Mouse (Mus musculus) retina, embryonic 14.5 days (tissue): ENCODE results near the gene Acy3.
"Not testable (repeated sequence)": the region's sequence is repeated elsewhere in the genome, so short reads cannot be mapped to it uniquely, and the experiment has no call there.

Experiments used
- DNase-seq: peaks from one replicate; pipeline ENCODE4 v3.0.0-alpha.2; 2015; ENCODE audit warnings: low spot score

Acy3 gene

GRCm38 (mm10) chr19:3986334-3986733 is at the start of gene Acy3:
Gene Acy3, plus strand, starts transcription at chr19:3986570.
- peak; percentile 54 for DNase-seq

GRCm38 (mm10) chr19:3942315-3942714 is 44.1 kb upstream of the Acy3 start:
- DNase-seq: no peak

GRCm38 (mm10) chr19:3942986-3943735 is 43.2 kb upstream of the Acy3 start:
- DNase-seq: no peak

- DNase-seq: no peak
Measured at GRCm38 (mm10) chr19:3945872-3946564, 40.4 kb upstream of the Acy3 start.

DNA sequence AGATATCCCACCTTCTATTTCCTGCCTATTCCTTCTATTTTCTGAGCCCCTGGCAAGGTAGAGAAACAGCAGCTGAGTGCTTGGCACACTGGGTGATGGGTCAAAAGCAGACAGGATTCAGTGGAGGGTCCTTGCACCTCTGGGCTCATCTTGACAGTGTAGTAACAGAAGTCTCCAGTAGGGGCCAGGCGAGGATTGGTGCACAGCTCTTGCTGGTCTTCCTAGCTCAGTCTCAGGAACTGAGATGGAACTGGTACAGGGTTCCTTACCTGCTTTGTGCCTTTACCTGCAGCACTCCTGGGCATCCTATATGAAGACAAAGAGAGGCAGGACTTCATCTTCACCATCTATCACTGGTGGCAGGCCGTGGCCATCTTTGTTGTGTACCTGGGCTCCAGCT is 39.7 kb upstream of the Acy3 start:
- peak; percentile 89 for DNase-seq

DNA sequence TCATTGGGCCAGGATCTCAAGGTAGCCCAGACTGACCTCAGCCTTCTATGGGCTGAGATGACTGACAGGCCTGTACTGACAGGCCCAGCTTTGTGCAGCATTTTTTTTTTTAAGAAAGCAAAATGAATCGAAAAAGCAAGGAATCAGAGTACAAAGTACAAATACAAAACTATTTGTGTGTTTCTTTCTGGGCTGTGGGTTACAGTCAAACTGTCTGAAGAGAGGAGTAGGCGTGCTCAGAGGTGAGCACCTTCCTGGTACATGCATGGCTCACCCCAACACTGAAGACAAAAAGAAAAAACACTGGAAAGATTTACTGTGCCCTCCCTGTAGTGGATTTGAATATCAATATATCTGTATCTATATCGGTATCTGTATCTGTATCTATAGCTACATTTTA is 38.6 kb upstream of the Acy3 start:
- DNase-seq: no peak

GRCm38 (mm10) chr19:3948546-3948945 is 37.8 kb upstream of the Acy3 start:
- DNase-seq: no peak

DNA sequence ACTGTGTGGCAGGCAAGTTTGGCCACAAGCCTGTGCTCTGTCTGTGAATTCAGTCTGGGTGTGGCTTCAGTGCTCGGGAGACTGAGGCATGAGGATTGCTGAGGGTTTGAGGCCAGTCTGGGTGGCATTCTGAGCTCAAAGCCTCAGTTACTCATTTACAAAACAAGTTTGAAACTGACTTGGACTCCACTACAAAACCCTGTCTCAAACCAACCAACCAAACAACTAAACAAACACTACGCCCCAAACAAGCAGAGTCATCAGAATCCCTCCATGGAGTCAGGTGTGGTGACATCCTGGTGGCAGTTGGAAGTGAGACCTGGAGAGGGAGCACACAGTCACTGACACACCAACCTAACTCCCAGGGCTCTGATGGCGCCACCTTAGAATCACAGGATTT is 36.0 kb upstream of the Acy3 start:
- no peak for DNase-seq

GRCm38 (mm10) chr19:3951461-3951860 is 34.9 kb upstream of the Acy3 start:
- no peak for DNase-seq

DNA sequence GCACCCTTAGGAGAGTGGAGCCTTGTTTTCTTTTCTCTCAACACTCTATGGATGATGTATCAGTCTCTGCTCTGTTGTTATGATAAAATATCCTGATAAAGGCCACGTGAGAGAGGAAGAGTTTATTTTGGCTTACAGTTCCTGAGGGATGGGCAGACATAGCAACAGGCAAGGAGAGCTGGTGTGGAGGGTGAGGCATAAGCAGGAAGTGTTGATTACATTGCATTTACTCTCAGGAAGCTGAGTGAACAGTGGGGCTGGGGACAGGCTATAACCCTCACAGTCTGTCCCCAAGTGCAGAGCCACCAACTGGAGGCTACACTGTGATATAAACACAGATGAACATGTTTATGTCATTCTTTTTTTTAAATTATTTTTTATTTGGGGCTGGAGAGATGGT is 34.3 kb upstream of the Acy3 start:
- no peak for DNase-seq

DNA sequence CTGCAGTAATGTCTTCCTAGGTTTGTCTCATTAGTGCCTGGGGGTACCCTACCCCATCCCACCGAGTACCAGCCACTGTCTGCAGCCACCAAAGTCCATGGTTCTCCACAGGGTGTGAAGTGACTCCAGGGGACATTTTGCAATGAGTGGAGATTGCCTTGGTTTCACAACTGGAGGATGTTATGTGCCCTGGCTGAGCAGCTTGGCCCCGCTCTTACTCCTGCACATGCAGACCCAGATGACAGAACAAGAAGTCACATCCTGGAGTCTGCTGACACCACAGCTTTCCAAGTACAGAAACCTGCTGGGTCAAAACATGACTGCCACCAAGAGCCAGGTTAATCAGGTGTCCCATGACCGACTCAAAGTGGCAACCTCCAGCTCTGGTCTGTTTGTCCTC is 31.3 kb upstream of the Acy3 start:
- no peak for DNase-seq

DNA sequence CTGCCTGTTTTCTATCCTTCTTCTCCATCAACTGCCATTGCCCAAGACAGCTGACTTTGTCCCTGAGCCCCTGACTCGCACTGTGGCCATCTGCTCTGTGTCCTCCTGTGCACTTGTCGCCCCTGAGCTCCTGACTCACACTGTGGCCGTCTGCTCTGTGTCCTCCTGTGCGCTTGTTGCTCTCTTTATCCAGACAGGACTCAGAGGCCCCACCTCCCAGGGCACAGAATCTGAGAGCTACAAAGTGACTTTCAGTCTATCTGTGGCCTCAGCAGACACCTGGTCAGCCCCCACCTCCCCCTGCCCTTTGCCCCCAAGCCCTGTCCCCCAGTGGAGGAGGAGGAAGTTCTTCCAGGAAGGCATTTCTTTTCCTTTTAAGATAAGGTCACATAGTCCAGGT is 30.6 kb upstream of the Acy3 start:
- DNase-seq: no peak

DNA sequence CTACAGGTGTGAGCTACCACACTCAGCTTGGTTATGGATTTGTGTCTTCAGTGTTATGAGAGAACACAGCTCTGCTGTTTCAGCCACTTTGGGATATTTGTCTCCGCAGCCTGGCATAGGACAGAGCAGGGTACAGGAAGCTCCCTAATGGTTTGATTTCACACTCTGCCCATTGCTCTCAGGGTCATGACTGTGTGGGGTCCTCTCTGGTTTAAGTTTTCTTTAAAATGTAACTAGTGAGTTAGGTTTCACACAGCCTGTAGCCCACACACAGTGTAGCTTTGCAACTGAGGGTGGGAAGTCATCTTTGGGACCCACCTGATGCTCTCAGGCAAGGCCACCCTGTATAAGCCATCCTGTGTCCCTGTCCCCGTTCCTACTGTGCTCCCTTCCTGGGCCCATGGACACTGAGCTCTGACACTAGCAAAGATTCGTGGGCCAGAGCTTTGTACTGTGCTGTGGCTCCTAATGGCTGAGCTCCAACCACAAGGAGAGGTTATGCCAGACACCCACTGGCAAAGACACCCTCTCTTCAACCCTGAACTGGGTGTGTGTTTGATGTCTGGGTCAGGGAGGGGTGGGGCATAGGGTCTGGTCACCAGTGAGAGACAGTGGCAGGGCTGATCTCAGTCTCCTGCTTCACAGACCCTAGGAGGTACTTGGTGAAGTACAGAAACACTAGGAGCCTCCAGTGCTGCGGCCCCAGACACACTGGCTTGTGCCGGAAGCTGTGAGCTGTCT is 28.9 kb upstream of the Acy3 start:
- DNase-seq: not testable (repeated sequence)

DNA sequence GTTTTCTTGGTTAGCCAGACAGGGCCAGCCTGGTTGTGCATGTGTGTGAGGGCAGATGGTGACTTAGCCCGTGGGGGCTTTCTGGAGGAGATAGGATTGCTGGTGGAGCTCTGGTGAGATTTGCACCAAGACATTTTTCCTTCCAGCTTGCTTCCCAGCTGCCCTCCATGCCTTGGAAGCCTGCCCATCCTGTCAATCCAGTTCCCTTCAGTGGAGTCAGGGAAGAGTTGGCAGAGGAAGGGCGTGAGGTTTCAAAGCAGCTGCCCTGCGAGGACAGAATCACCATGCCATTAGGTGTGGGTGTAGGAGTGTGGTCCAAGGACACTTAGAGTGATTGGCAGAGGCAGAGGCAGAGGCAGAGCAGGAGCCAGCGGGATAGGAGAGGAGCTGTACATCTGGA is 27.9 kb upstream of the Acy3 start, which contains the start of gene Aldh3b3:
Gene Aldh3b3 (plus strand): TSS at position 176 of the 400 bp plus-strand sequence.
- DNase-seq: no peak

DNA sequence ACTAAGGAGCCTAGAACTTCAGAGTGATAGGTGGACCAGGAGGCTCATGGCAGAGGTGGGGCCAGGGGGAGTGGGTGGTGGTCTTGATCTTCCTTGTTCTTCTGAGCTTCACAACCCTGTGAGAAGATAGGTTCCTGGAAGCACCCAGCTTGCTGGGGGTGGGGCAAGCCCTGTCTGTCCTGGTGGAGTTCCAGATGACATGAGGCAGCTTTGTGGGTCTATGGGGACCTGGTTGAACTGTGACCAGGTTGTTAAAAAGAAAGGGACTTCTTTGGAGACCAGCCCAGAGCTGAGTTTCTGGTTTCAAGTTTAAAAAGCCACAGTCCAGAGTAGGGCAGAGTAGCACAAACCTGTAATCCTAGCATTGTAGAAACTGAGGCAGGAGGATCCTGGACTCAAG is 27.3 kb upstream of the Acy3 start:
- no peak for DNase-seq

- no peak for DNase-seq
Measured at GRCm38 (mm10) chr19:3960211-3960610, 26.2 kb upstream of the Acy3 start.

- DNase-seq: not testable (repeated sequence)
Measured at GRCm38 (mm10) chr19:3961805-3962204, 24.6 kb upstream of the Acy3 start.

GRCm38 (mm10) chr19:3962469-3962868 is 23.9 kb upstream of the Acy3 start:
- peak; percentile 48 for DNase-seq

DNA sequence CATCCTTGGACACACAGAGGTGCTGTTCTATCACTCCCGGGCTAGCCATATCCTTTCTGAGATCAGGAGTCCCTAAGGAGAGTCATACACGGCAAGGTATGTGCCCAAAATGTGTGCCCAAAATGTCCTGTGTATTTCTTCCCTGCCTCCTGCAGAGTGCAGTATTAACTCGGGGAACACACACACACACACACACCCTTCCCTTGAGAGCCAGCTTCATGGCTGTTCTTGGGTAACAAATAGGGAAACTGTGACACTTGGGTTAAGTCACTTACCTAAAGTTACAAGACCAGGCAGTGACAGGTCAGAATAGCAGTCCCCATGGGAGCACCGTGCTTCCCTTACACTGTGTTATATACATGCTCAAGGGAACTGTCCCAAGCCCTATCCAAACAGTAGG is 22.3 kb upstream of the Acy3 start:
- DNase-seq: no peak

GRCm38 (mm10) chr19:3966330-3967075 is 19.9 kb upstream of the Acy3 start:
- DNase-seq: peak; percentile 54

DNA sequence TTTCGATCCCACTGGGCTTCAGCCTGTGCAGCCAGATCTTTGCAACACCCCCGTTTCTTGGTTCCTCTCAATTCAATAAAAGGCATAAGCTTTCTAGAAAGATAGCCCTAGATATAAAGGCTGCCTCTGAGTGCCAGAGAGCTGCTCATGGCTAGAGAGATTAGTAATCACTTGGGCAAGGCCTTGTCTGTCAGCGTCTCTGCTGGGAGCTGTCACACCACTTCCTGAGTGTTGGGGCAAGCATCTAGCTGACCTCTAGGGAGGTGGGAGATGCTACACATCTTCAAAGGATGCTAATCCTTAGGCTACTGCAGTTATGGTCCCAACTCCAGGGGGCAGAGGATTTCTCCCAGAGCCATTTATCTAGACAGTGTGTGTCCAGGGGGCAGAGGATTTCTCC is 19.1 kb upstream of the Acy3 start:
- no peak for DNase-seq

DNA sequence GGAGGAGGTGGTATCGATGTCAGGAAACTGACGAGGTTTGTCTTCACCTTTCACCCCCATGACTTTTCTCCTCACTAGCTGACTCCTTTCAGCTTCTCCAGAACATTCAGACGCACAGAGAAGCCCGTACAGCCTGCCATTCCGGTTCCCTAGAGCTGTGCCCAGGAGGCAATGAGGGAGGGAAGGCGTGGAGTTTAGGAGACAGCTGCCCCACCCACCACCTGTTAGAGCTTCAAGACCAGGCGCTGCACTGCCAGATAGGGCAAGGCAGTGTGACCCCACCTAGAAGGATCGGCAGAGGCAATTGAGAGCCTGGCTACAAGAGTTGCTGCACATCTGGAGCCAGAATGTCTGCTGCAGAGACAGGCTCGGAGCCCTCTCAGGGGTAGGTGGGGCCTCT is 14.1 kb upstream of the Acy3 start, which contains the start of gene Aldh3b2:
Gene Aldh3b2 (plus strand): TSS at position 100 of the 400 bp plus-strand sequence.
- no peak for DNase-seq
